Mouse (Mus musculus) cerebellum, adult 2 months (tissue): ENCODE measurements around the gene Gm12184. TPM values are rescaled to one million over a fixed set of nuclear protein-coding genes. Genes with fewer than 3 reads are reported as not detected.

Source experiments
- DNase-seq, 2 experiments: peaks; one replicate each; pipeline ENCODE4 v3.0.0; 2021
- H3K27ac ChIP-seq: fragments of 200-500 bp; 2 replicates; pipeline ENCODE4 v1.5.1; 2012; ENCODE audit warnings: low read length, control low read depth, inconsistent platforms; ENCODE audit not compliant: insufficient read depth
- H3K27me3 ChIP-seq: fragments of 200-500 bp; 2 replicates; pipeline ENCODE4 v1.6.1; 2012; ENCODE audit warnings: inconsistent platforms, mild to moderate bottlenecking, low read length, moderate library complexity; ENCODE audit not compliant: control insufficient read depth, insufficient read depth
- H3K4me1 ChIP-seq: fragments of 200-500 bp; 2 replicates; pipeline ENCODE4 v1.6.1; 2011; ENCODE audit warnings: low read length; ENCODE audit not compliant: control insufficient read depth, insufficient read depth
- H3K4me3 ChIP-seq: fragments of 200-500 bp; replicated peaks from 2 replicates; pipeline ENCODE3; 2011; ENCODE audit warnings: mild to moderate bottlenecking, low read depth, low read length, control low read depth; ENCODE audit not compliant: insufficient read depth
- CTCF ChIP-seq: fragments of 200-500 bp; IDR thresholded peaks from 2 replicates; pipeline ENCODE4 v1.5.1; 2011; ENCODE audit warnings: low read depth, mild to moderate bottlenecking, control low read depth, low read length, moderate library complexity, borderline replicate concordance; ENCODE audit not compliant: insufficient read depth
- POLR2A ChIP-seq: fragments of 200-500 bp; IDR thresholded peaks from 2 replicates; pipeline ENCODE4 v1.6.1; 2011; ENCODE audit warnings: low read length, control low read depth, borderline replicate concordance; ENCODE audit not compliant: insufficient read depth
- WGBS: fragments of 180-500 bp; shearing (Covaris S2); methylation state at CpG from one replicate; pipeline ENCODE4 v1.1.7; 2018; 5-methylcytosine and 5-hydroxymethylcytosine counted together
- polyA plus RNA-seq: library from polyadenylated mRNA; depleted of rRNA; stranded (reverse); fragments of >200 nt; gene quantifications from 2 replicates; pipeline ENCODE4 v1.2.3, GENCODE M21; 2012

Gene Gm12184
- polyA plus RNA-seq, 1 experiment = 30.1 TPM

DNA sequence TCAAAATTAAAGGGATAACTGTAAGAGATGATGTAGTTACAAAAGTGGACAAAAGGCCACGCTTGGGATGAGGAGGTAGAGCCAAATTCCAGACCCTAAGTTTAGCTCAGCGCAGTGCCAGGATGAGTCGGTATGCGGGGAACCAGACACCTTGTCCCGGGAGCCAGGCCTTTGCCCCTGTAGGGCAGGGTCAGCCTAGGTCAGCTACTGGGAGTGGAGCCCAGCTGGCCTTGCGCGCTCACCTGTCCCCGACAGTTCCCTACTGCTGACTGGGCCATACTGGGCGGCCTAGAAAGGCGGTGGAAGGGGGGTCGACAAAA, 10.5 kb upstream of the Gm12184 start:
- H3K27ac ChIP-seq = no peak overlapping the region
- WGBS = 9% methylated on average over 11 of the region's 11 CpGs

DNA sequence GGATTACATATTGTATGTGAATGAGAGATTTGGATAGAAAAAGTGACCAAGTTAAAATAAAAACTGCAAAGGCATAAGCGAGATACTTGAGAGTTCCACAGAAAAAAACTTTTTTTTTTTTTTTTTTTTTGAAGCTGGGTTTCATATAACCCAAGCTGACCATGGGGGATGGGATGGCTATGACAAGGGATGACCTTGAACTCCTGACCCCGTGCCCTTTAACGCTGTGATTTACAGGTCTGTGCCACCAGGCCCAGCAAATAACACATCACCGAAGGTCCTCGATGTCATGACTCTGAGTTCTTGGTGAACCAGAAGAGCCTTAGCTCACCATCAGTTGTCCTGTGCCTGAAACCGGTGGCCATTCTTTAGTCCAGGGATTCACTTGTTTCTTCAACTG, 9.5 kb upstream of the Gm12184 start:
- 79% methylated on average over 6 of the region's 6 CpGs for WGBS
- Histone ChIP-seq H3K27me3 (no peaks in the 10 kb centered on the region), H3K4me3 (no peak overlapping the region), H3K4me1 (no peaks in the 10 kb centered on the region), H3K27ac (no peak overlapping the region)
- no peak for DNase-seq
- no peak for TF ChIP-seq CTCF
- no peak for TF ChIP-seq POLR2A

More for the DNA sequence above, 10.5 kb upstream of the Gm12184 start:
- H3K4me3 ChIP-seq = peak overlapping the region; percentile 53
- H3K27me3 ChIP-seq = no peaks in the 10 kb centered on the region
- no peak for DNase-seq
- no peaks in the 10 kb centered on the region for H3K4me1 ChIP-seq
- TF ChIP-seq POLR2A (no peak), CTCF (no peak)

DNA sequence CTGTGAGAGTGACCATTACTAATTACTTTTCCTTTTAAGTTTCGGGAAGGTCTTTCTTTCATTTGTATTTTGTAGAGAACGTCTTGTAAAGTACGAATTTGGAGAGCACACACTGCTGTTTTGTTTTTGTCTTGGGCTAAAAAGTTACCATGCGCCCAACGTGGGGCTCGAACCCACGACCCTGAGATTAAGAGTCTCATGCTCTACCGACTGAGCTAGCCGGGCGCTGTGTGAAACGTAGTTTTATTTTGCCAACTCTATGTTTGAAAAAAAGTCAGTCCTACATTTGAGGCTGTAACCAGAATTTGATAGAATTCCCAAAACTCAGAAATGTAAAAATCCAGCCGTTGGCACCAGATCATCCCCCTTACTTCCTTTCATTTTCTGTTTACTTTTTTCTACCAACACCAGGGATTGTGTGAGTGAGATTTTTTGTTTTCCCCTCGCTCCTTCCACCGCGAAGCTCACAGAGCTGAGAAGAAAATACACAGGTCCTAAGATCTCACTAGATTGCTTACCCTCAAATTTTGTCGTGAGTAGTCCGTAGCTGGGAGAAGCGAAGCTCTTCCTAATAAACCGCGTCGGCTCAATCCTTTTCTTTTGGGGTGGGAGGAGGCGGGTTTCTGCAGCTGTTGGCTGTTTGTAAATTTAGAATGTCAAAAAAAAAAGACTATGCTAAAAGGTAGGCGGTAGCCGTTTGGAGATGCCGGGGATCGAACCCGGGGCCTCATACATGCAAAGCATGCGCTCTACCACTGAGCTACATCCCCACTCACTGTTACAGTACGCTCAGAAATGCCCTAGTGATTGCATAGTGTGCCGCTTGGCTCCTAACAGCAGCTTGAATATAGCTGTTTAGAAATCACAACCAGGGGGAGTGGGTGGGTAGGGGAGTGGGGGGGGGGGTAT, 7.5 kb upstream of the Gm12184 start:
- DNase-seq = peak; percentile 87 to 95
- Histone ChIP-seq H3K27me3 (no peaks in the 10 kb centered on the region), H3K4me3 (peak overlapping the region; percentile 84), H3K27ac (peak overlapping the region; percentile 14; the same call in 1 of the 2 replicates), H3K4me1 (no peaks in the 10 kb centered on the region)
- under 1% methylated on average over 30 of the region's 30 CpGs for WGBS
- TF ChIP-seq POLR2A (no peak), CTCF (no peak)

DNA sequence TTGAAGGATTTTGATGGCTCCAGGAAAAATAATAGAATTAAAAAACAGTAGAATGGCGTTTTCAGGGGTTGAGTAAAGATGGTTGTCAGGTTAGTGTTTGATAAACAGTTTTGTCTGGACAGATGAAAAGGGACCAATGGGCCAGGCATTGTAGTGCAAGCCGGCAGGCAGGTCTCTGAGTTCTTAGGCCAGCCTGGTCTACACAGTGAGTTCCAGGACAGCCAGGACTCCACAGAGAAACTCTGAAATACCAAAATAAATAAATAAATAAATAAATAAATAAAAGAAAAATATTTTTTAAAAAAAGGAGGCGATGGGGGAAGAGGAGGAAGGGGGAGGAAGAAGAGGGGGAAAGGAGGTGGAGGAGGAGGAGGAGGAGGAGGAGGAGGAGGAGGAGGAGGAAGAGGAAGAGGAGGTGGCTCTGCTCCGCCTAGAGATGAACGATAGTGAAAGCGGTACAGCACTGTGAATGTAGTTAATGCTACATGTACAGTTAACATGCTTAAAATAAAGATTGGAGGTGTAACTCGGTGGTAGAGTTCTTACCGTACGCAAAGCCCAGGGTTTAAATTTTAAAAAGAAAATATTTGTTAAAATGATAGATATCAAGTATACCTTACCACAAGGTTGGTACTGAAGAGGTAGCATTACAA, 6.7 kb upstream of the Gm12184 start:
- no peak for DNase-seq
- no peak overlapping the region for H3K27ac ChIP-seq
- 44% methylated on average over 9 of the region's 9 CpGs for WGBS
- no peaks in the 10 kb centered on the region for H3K27me3 ChIP-seq
- TF ChIP-seq CTCF = no peak
- no peak for TF ChIP-seq POLR2A
- peak overlapping the region; percentile 84 for H3K4me3 ChIP-seq
- no peaks in the 10 kb centered on the region for H3K4me1 ChIP-seq

DNA sequence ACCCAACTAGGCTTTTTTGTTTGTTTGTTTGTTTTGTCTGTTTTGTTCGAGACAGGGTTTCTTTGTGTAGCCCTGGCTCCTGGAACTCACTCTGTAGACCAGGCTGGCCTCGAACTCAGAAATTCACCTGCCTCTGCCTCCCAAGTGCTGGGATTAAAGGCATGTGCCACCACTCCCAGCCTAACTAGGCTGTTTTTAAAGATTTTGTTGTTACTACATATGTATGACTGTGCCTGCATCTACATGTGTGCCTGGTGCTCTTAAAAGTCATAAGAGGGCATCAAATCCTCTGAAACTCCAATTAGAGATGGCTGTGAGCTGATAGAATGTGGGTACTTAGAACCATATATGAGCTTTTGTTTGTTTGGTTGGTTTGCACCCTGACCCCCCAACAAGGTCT, 4.8 kb upstream of the Gm12184 start:
- no peak overlapping the region for H3K4me3 ChIP-seq
- DNase-seq = no peak
- H3K27ac ChIP-seq = no peak overlapping the region
- TF ChIP-seq POLR2A = no peak
- no peak for TF ChIP-seq CTCF
- WGBS = 76% methylated on average over 2 of the region's 2 CpGs
- no peaks in the 10 kb centered on the region for H3K4me1 ChIP-seq
- no peaks in the 10 kb centered on the region for H3K27me3 ChIP-seq

DNA sequence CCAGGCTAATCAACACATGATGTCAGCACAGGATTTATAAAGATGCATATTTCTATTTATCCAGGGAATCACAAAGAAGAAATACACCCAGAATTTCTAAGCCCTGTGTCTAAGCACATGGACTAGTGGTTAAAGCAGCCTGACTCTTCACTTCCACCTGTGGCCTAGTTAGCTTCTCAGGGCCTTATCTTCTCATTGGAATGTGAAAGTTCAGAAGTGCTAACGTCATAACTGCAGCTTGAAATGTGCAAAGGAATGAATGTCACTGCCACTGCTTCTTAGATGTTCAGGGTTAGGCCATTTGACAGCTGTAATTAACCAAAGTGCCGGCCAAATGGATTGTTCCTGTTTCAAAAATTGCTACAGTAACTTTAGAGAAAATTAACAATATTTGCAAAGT, 3.8 kb upstream of the Gm12184 start:
- TF ChIP-seq CTCF = no peak
- TF ChIP-seq POLR2A = no peak
- H3K4me1 ChIP-seq = no peaks in the 10 kb centered on the region
- no peak for DNase-seq
- WGBS = 92% methylated on average over 2 of the region's 2 CpGs
- H3K4me3 ChIP-seq = no peak overlapping the region
- no peaks in the 10 kb centered on the region for H3K27me3 ChIP-seq
- no peak overlapping the region for H3K27ac ChIP-seq

DNA sequence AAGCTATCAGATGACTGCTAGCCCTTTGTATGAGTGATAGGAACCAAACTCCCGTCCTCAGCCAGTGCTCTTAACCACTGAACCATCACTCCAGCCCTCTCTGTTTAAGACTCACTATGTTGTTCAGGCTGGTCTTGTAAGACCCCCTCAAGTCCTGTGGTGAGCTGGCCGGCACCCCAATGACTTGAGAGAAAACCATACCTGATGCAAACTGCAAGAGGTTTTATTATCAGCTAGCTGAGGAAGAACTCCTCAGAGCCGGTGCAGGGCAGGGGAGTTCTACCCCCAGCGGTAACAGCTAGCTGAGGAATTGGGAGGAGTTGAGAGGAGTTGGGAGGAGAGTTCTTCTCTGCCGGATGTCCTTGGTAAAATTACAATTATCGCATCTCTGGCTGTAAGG, 1.5 kb upstream of the Gm12184 start:
- WGBS = 73% methylated on average over 6 of the region's 6 CpGs
- TF ChIP-seq CTCF (no peak), POLR2A (no peak)
- H3K4me1 ChIP-seq = no peaks in the 10 kb centered on the region
- no peak overlapping the region for H3K4me3 ChIP-seq
- no peaks in the 10 kb centered on the region for H3K27me3 ChIP-seq
- DNase-seq = no peak
- peak overlapping the region; percentile 59; the same call in 1 of the 2 replicates for H3K27ac ChIP-seq

DNA sequence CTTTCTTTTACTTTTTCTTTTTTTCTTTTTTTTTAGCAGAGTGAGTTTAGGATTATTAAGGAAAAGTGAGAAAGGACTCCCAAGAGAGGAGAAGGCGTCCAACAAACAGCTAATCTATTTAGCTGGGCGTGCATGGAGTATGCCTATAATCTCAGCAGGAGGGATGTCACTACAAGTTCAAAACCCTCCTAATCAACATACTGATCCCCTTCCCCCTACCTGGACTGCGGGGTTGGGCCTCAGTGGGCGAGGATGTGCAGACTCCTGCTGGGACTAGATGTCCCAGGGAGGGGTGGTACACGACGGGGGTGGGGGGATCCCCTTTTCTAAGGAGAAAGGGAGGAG, 269 bp upstream of the Gm12184 start:
- DNase-seq = no peak
- TF ChIP-seq CTCF = no peak
- TF ChIP-seq POLR2A = no peak
- Histone ChIP-seq H3K4me1 (no peaks in the 10 kb centered on the region), H3K4me3 (peak overlapping the region; percentile 9), H3K27ac (no peak overlapping the region), H3K27me3 (no peaks in the 10 kb centered on the region)
- WGBS = 0% methylated on average over 6 of the region's 6 CpGs
